Mouse (Mus musculus) cerebellum, adult 2 months (tissue): ENCODE measurements around the gene 2200002D01Rik. TPM values are rescaled to one million over a fixed set of nuclear protein-coding genes. Genes with fewer than 3 reads are reported as not detected.

Experiments
- DNase-seq, 2 experiments: peaks; one replicate each; pipeline ENCODE4 v3.0.0; 2021
- H3K27ac ChIP-seq: fragments of 200-500 bp; 2 replicates; pipeline ENCODE4 v1.5.1; 2012; ENCODE audit warnings: low read length, control low read depth, inconsistent platforms; ENCODE audit not compliant: insufficient read depth
- H3K27me3 ChIP-seq: fragments of 200-500 bp; 2 replicates; pipeline ENCODE4 v1.6.1; 2012; ENCODE audit warnings: inconsistent platforms, mild to moderate bottlenecking, low read length, moderate library complexity; ENCODE audit not compliant: control insufficient read depth, insufficient read depth
- H3K4me1 ChIP-seq: fragments of 200-500 bp; 2 replicates; pipeline ENCODE4 v1.6.1; 2011; ENCODE audit warnings: low read length; ENCODE audit not compliant: control insufficient read depth, insufficient read depth
- H3K4me3 ChIP-seq: fragments of 200-500 bp; replicated peaks from 2 replicates; pipeline ENCODE3; 2011; ENCODE audit warnings: mild to moderate bottlenecking, low read depth, low read length, control low read depth; ENCODE audit not compliant: insufficient read depth
- CTCF ChIP-seq: fragments of 200-500 bp; IDR thresholded peaks from 2 replicates; pipeline ENCODE4 v1.5.1; 2011; ENCODE audit warnings: low read depth, mild to moderate bottlenecking, control low read depth, low read length, moderate library complexity, borderline replicate concordance; ENCODE audit not compliant: insufficient read depth
- POLR2A ChIP-seq: fragments of 200-500 bp; IDR thresholded peaks from 2 replicates; pipeline ENCODE4 v1.6.1; 2011; ENCODE audit warnings: low read length, control low read depth, borderline replicate concordance; ENCODE audit not compliant: insufficient read depth
- WGBS: fragments of 180-500 bp; shearing (Covaris S2); methylation state at CpG from one replicate; pipeline ENCODE4 v1.1.7; 2018; 5-methylcytosine and 5-hydroxymethylcytosine counted together
- polyA plus RNA-seq: library from polyadenylated mRNA; depleted of rRNA; stranded (reverse); fragments of >200 nt; gene quantifications from 2 replicates; pipeline ENCODE4 v1.2.3, GENCODE M21; 2012

2200002D01Rik gene
- polyA plus RNA-seq, 1 experiment = 0.38 TPM

DNA sequence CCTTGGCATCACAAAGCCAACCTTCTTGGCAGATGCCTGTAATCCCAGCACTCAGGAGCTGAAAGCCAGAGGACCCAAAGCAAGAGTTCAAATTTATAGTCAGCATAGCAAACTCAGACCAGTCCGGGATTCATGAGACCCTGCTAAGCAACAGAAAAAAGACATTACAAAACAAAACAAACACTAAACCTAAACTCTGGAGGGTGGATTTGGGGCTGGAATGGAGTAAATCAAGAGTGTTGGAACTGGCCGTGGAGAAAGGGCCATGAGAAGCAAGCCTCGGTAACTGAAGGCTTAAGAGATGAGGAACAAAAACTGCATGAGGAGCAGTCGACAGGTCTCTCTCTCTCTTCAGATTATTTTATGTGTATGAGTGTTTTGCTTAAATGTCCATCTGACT lies 35.6 kb upstream of the 2200002D01Rik start:
- Histone ChIP-seq H3K27me3 (no peaks in the 10 kb centered on the region), H3K4me3 (no peak overlapping the region), H3K4me1 (no peaks in the 10 kb centered on the region; the same call in none of the 2 replicates), H3K27ac (no peak overlapping the region)
- no peak for DNase-seq
- WGBS = 86% methylated on average over 4 of the region's 4 CpGs
- TF ChIP-seq CTCF = no peak
- no peak for TF ChIP-seq POLR2A

DNA sequence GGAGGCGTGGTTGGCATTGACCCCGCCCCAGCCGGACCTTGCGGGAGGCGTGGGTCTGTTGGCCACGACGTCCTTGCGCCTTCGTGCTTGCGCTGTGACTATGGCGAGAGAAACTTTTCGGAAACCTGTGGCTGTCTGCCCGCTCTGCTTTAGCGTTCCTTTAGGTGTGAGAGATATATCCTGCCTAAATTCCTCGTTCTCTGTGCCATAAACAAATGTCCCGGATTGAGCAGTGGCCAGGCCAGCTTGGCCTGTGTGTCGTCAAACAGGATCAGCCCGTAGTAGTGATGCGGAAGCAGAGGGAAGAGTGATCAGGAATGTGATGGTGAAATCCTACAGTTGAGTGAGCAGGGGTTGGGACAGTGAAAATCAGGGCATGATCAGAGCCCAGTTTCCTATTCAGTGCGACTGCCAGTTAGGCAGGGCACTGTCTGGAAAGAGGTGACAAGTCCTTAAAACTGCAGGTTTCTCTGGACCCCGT lies 33.8 kb upstream of the 2200002D01Rik start:
- no peak for DNase-seq
- 10% methylated on average over 21 of the region's 21 CpGs for WGBS
- H3K4me3 ChIP-seq = peak overlapping the region; percentile 73
- H3K27me3 ChIP-seq = no peaks in the 10 kb centered on the region
- H3K4me1 ChIP-seq = no peaks in the 10 kb centered on the region; the same call in none of the 2 replicates
- TF ChIP-seq CTCF = no peak
- no peak for TF ChIP-seq POLR2A
- no peak overlapping the region for H3K27ac ChIP-seq

DNA sequence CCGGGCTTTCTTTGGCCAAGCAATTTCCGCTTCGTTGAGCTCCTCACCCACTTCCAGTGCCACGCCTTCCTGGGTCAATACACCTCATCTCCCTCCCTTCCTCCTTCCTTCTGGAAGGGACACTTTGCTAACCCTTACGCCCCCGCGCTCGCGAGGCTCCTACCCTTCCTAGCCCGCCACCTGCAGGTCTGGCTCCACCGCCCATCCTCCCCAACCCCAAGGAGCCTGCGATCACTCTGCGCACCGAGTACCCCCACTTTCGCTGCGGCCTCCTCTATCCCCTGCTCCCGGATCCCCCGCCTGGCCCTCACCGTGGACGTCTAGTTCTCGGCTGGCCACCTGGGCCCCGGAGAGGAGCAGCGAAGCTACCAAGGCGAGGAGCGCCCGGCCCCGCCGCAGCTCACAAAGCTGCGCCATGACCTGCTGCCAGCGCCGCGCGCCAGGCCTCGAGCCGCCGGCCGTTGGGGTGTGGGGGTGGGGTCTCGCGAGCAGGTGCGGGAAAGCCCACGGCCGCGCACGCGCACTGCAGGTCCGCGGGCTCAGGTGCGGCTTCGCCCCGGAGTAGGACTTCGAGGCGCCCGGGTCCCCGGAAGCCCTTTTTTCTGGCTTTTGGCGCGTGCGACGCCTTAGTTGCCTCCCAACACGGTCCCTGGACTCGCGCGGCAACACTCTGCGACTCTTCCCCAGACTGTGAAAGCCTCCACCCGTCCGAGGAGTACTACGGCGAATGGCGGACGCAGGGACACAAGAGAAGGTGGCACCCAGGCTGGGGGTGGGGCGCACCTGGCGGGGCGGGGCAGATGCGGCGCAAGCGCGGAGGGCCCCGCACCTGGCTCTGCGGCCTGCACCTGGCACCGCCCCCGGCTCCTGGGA lies 33.2 kb upstream of the 2200002D01Rik start, which contains the start of gene Spint2:
Spint2 (minus strand) TSS at position 712 of the 873 bp plus-strand sequence.
- under 1% methylated on average over 79 of the region's 80 CpGs for WGBS
- Histone ChIP-seq H3K27ac (peak within 1 kb of the TSS; percentile 55), H3K4me1 (peaks cover 2% of the 10 kb centered on the region), H3K4me3 (peak within 1 kb of the TSS; percentile 73), H3K27me3 (no peaks in the 10 kb centered on the region)
- TF ChIP-seq POLR2A = peak; percentile 45; the same call in 1 of the 2 replicates
- no peak for TF ChIP-seq CTCF
- peak; percentile 82 to 84 for DNase-seq

DNA sequence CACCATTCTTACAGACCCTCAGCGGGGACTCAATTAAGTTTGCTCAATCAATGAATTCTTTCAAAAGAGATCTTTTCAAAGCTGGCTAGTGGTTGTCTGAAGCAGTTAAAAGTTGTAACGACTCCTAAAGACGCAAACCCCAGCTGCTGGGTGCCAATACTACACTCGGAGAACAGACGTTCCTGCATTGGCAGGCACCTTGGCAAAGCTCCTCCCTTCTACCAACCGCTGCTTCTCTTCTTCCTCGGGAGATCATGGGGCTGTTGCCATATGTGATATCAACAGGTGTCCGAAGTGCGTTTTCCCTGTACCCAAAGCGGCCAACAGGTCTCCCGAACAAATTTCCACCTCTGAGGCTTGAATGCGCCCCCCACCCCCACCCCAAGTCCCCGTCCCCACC lies 32.5 kb upstream of the 2200002D01Rik start:
- WGBS = 12% methylated on average over 13 of the region's 13 CpGs
- no peaks in the 10 kb centered on the region for H3K27me3 ChIP-seq
- H3K4me1 ChIP-seq = peaks cover 2% of the 10 kb centered on the region
- no peak overlapping the region for H3K27ac ChIP-seq
- DNase-seq = peak in 1 of 2 experiments; percentile 26
- TF ChIP-seq CTCF (no peak), POLR2A (no peak)
- peak overlapping the region; percentile 73 for H3K4me3 ChIP-seq

DNA sequence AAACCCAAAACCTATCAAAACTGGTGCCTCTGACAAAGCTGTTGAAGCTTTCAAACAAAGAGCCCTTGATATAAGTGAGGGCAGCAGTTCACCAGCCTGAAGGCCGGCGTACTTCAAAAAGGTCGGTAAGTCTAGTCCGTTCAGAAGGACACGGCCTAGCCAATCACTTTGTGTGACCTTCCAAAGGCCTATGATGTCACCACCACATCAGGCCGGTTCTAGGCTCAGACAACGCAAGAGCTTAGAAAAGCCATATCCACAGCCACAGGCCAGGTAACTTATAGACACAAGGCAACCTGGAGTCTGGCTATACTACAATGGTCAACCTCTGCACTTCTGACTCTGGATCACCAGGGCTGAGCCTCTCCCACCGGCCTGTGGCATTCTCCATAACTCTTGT lies 31.7 kb upstream of the 2200002D01Rik start:
- peaks cover 2% of the 10 kb centered on the region for H3K4me1 ChIP-seq
- DNase-seq = no peak
- no peak for TF ChIP-seq CTCF
- no peak for TF ChIP-seq POLR2A
- WGBS = 93% methylated on average over 8 of the region's 8 CpGs
- H3K27me3 ChIP-seq = no peaks in the 10 kb centered on the region
- H3K27ac ChIP-seq = no peak overlapping the region
- H3K4me3 ChIP-seq = no peak overlapping the region

DNA sequence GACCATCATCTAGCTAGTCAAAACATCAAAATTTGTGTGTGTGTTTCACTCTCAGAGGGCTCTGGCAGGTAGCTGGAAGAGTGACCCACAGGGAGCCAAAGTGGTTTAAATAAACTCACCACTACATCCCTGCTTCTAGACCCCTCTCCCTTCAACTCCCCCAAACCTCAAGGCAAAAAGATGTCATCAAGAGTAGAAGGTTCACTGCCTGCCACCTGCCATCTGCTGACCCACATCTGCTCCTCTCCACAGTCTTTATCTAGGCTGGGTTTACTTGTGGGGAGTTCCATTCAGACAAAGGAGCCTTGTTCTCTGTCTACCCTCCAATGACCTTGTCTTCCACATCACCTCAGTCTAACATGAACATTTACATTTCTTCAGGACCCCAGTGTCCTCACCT lies 31.0 kb upstream of the 2200002D01Rik start:
- Histone ChIP-seq H3K27me3 (no peaks in the 10 kb centered on the region), H3K4me1 (peaks cover 2% of the 10 kb centered on the region), H3K27ac (no peak overlapping the region), H3K4me3 (no peak overlapping the region)
- TF ChIP-seq POLR2A = no peak
- TF ChIP-seq CTCF = no peak
- DNase-seq = no peak

DNA sequence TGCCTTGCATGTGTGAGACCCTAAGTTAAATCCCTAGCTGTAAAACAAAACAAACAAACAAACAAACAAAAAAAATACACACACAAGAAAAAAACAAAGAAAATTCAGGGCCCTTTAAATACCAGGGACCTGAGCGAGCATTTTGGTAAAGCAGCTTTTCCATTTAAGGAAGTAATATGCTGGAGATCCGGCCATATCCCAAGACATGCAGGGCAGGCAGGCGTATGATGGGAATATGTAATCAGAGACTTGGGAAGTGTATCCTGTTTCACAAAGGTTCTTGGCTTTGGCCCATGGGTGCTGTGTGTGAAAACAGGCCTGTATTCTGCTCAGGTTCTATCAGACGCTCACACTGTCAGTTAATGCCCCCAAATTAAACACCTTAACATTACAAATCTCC lies 29.2 kb upstream of the 2200002D01Rik start:
- H3K27ac ChIP-seq = no peak overlapping the region
- TF ChIP-seq CTCF (no peak), POLR2A (no peak)
- H3K4me1 ChIP-seq = peaks cover 2% of the 10 kb centered on the region
- H3K27me3 ChIP-seq = no peaks in the 10 kb centered on the region
- DNase-seq = no peak
- 88% methylated on average over 4 of the region's 4 CpGs for WGBS
- H3K4me3 ChIP-seq = no peak overlapping the region

DNA sequence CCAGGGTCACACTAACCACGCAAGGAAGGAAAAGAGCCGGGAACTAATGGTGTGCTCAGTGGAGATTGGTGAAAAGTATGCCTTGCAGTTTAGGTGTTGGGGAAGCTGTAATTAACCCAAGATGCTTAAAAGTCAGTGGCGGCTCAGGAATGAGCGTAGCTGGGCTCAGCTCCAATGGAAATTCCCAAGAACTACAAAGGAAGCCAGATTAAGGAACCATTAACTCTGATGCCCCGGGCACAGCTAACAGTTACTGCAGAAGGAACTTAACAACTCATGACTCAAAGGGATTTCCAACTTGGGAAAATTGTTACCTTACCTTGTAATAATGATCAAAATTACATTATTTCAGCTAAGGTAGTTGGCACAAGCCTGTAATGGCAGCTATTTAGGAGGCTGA lies 28.4 kb upstream of the 2200002D01Rik start:
- WGBS = 70% methylated on average over 5 of the region's 5 CpGs
- no peak for DNase-seq
- H3K4me1 ChIP-seq = peaks cover 2% of the 10 kb centered on the region
- TF ChIP-seq CTCF = no peak
- no peak for TF ChIP-seq POLR2A
- no peaks in the 10 kb centered on the region for H3K27me3 ChIP-seq
- no peak overlapping the region for H3K4me3 ChIP-seq
- H3K27ac ChIP-seq = no peak overlapping the region
